Mouse (Mus musculus) limb, embryonic 15.5 days (tissue): Measurements from ENCODE around the gene Gm10228. TPM values are rescaled to one million over a fixed set of nuclear protein-coding genes. Genes with fewer than 3 reads are reported as not detected.
"Not testable (repeated sequence)": the region's sequence is repeated elsewhere in the genome, so short reads cannot be mapped to it uniquely, and the experiment has no call there.

Source experiments
- ATAC-seq: fragments of 200-750 bp; cut with Nextera tagmentation; 2 replicates; pipeline ENCODE4 v1.8.0; 2017; ENCODE audit warnings: low read depth, moderate TSS enrichment; ENCODE audit not compliant: insufficient number of reproducible peaks, low FRiP score, low TSS enrichment
- H3K27ac ChIP-seq: fragments of 300-500 bp; sonication (generic); 2 replicates; pipeline ENCODE4 v1.5.1; 2015; ENCODE audit warnings: moderate library complexity, mild to moderate bottlenecking, inconsistent platforms
- H3K27me3 ChIP-seq: fragments of 300-500 bp; sonication (generic); 2 replicates; pipeline ENCODE4 v1.6.1; 2015; ENCODE audit warnings: inconsistent platforms
- H3K36me3 ChIP-seq: fragments of 300-500 bp; sonication (generic); 2 replicates; pipeline ENCODE4 v1.6.1; 2015; ENCODE audit warnings: inconsistent platforms
- H3K4me1 ChIP-seq: fragments of 300-500 bp; sonication (generic); 2 replicates; pipeline ENCODE4 v1.6.1; 2015; ENCODE audit warnings: inconsistent platforms
- H3K4me2 ChIP-seq: fragments of 300-500 bp; sonication (generic); 2 replicates; pipeline ENCODE4 v1.6.1; 2015; ENCODE audit warnings: mild to moderate bottlenecking, inconsistent platforms
- H3K4me3 ChIP-seq: fragments of 300-500 bp; sonication (generic); 2 replicates; pipeline ENCODE4 v1.5.1; 2015; ENCODE audit warnings: mild to moderate bottlenecking, inconsistent platforms
- H3K9ac ChIP-seq: fragments of 300-500 bp; sonication (generic); 2 replicates; pipeline ENCODE4 v1.6.1; 2015; ENCODE audit warnings: inconsistent platforms
- H3K9me3 ChIP-seq: fragments of 300-500 bp; sonication (generic); 2 replicates; pipeline ENCODE4 v1.6.1; 2016; ENCODE audit warnings: inconsistent platforms
- WGBS: fragments of 180-500 bp; shearing (Covaris S2); methylation state at CpG from one replicate; pipeline ENCODE4 v1.1.7; 2015; 5-methylcytosine and 5-hydroxymethylcytosine counted together
- polyA plus RNA-seq: library from polyadenylated mRNA; unstranded; fragments of >200 nt; fragmentation: Nextera tagmentation; extraction: Ambion mirVana; gene quantifications from 2 replicates; pipeline ENCODE4 v1.2.1, GENCODE M21; 2015

Gene Gm10228
- 0.65 TPM in 1 of 2 replicates, not detected in the other for polyA plus RNA-seq

DNA sequence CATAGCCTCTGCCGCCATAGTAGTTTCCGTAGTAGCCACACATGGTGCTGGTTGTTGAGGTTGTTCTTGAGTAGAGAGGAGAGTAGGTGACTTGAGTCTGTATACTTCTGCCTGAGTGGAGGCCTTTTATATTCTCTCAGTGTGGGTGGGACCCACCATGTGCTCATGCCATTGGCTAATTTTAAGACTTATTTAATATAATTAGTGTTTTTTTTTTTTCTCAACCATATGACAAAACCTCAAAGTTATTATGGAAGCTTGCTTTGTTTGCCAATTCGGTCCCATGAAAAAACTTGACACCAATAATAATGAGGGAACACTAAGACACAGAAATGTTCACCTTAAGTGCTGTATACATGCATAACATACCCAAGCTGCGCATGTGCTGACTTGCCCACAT is at the start of gene Gm10228:
TSS of gene Gm10228 (minus strand) at position 101 of the 400 bp plus-strand sequence.
- WGBS: 88% methylated on average over 2 of the region's 4 CpGs
- not testable (repeated sequence) for H3K4me1 ChIP-seq, ATAC-seq

DNA sequence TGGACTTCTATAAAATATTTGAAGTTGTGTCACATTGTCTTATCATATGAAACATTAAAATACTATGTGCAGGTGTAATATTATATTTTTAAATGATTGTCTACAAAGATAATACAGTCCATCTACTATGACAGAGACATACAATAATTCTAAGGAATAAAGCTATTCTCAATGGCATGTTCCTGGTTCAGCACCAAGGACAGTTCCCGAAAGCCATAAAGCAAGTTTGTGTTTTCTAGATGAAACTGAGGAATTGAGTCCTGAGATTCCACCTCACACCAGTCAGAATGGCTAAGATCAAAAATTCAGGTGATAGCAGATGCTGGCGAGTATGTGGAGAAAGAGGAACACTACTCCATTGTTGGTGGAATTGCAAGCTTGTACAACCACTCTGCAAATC is 29.8 kb upstream of the Gm10228 start:
- not testable (repeated sequence) for H3K36me3 ChIP-seq, H3K27ac ChIP-seq, H3K4me2 ChIP-seq, ATAC-seq, H3K4me1 ChIP-seq, H3K27me3 ChIP-seq, H3K4me3 ChIP-seq, H3K9me3 ChIP-seq, H3K9ac ChIP-seq
- WGBS: 59% methylated on average over 2 of the region's 2 CpGs

More for the DNA sequence above, at the start of gene Gm10228:
- H3K36me3 ChIP-seq, H3K27ac ChIP-seq, H3K9ac ChIP-seq, H3K4me2 ChIP-seq, H3K9me3 ChIP-seq, H3K27me3 ChIP-seq, H3K4me3 ChIP-seq: not testable (repeated sequence)

DNA sequence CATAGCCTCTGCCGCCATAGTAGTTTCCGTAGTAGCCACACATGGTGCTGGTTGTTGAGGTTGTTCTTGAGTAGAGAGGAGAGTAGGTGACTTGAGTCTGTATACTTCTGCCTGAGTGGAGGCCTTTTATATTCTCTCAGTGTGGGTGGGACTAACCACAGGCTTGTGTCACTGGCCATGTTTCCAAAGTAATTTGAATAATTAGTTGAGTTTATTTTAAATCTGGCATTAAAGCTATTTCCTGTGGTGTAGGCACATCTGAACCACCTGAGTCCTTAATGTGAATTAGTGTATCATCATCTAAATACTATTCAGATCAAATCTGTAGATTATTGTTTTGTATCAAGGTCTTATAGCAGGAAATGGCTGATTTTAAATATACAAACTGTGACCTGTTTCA is 22.6 kb upstream of the Gm10228 start, which contains the start of gene 1110025L11Rik:
TSS of gene 1110025L11Rik (minus strand) at position 101 of the 400 bp plus-strand sequence.
- not testable (repeated sequence) for H3K4me1 ChIP-seq, H3K36me3 ChIP-seq, H3K27me3 ChIP-seq, H3K4me3 ChIP-seq, H3K27ac ChIP-seq, ATAC-seq, H3K4me2 ChIP-seq, H3K9ac ChIP-seq, H3K9me3 ChIP-seq
- WGBS: no CpG with 5 or more reads among the region's 2 CpGs

DNA sequence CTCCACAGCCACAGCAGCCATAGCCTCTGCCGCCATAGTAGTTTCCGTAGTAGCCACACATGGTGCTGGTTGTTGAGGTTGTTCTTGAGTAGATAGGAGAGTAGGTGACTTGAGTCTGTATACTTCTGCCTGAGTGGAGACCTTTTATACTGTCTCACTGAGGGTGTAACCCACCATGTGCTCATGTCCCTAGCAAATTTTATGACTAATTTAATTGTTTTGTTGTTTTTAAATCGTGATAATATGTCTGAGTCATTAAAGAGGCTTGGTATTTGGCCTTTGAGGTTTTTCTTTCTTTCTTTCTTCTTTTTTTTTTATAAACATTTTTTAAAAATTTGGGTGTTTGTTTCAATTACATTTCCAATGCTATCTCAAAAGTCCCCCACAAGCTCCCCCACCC is 6.5 kb upstream of the Gm10228 start, which contains the start of gene Krtap6-5:
TSS of gene Krtap6-5 (minus strand) at position 101 of the 400 bp plus-strand sequence.
- H3K27me3 ChIP-seq: no peaks in the 10 kb centered on the region
- H3K36me3 ChIP-seq: no peaks in the 10 kb centered on the region
- no peaks in the 10 kb centered on the region for H3K4me1 ChIP-seq
- H3K4me3 ChIP-seq: no peak within 1 kb of the TSS
- H3K9ac ChIP-seq: no peak within 1 kb of the TSS
- H3K4me2 ChIP-seq: no peak within 1 kb of the TSS
- H3K27ac ChIP-seq: no peak within 1 kb of the TSS
- 87% methylated on average over 3 of the region's 3 CpGs for WGBS
- H3K9me3 ChIP-seq: no peaks in the 10 kb centered on the region
- ATAC-seq: no peak

DNA sequence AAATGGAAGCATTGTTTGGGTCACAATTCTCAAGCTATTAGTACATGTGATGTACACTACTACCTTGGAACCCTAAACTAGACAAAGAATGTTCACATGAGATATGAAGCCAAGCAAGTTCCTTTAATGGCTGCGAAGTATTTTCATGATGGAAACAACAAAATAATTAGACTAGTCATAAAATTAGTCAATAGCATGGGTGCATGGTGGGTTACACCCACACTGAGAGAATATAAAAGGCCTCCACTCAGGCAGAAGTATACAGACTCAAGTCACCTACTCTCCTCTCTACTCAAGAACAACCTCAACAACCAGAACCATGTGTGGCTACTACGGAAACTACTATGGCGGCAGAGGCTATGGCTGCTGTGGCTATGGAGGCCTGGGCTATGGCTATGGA is 9.9 kb downstream of the Gm10228 start, which contains the start of gene Krtap6-1:
TSS of gene Krtap6-1 (plus strand) at position 301 of the 400 bp plus-strand sequence.
- 89% methylated on average over 3 of the region's 3 CpGs for WGBS
- H3K4me2 ChIP-seq, H3K27me3 ChIP-seq, H3K4me3 ChIP-seq, ATAC-seq, H3K4me1 ChIP-seq, H3K9ac ChIP-seq, H3K27ac ChIP-seq, H3K9me3 ChIP-seq, H3K36me3 ChIP-seq: not testable (repeated sequence)

DNA sequence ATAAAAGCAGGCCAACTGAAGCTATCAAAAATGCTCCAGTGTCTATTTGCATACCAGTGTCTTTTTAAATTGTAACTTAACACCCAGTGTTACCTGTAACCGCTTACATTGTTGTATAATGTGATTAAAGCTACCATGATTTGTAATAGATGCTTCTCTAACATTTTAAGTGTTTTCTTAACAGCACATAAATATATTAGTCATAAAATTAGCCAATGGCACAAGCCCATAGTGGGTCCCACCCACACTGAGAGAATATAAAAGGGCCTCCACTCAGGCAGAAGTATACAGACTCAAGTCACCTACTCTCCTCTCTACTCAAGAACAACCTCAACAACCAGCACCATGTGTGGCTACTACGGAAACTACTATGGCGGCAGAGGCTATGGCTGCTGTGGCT is 26.3 kb downstream of the Gm10228 start, which contains the start of gene Gm10229:
TSS of gene Gm10229 (plus strand) at position 301 of the 400 bp plus-strand sequence.
- not testable (repeated sequence) for H3K9me3 ChIP-seq, H3K4me2 ChIP-seq, H3K4me1 ChIP-seq, H3K27ac ChIP-seq, H3K27me3 ChIP-seq, ATAC-seq, H3K4me3 ChIP-seq, H3K36me3 ChIP-seq, H3K9ac ChIP-seq
- WGBS: 91% methylated on average over 3 of the region's 3 CpGs

DNA sequence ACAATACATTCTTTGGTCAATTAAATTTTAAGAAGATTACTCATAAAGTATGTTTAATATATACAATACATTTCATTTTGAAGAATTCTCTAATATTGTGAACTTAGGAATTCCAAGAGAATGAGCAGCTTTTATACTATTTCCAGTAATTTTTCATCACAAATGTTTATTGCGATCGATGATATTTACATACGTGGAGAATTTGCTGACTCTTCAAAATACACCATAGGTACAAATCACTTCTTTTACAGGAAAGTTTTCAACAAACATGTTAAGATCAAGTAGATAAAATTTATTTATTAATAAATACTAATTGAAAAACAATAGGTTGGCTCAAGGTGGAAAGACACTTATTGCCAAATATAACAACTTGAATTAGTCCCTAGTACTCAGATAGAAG is 27.3 kb downstream of the Gm10228 start:
- Histone ChIP-seq H3K27me3 (no peaks in the 10 kb centered on the region), H3K9ac (no peak overlapping the region), H3K36me3 (no peaks in the 10 kb centered on the region), H3K27ac (no peak overlapping the region), H3K4me3 (no peak overlapping the region), H3K9me3 (no peaks in the 10 kb centered on the region), H3K4me1 (no peaks in the 10 kb centered on the region), H3K4me2 (no peak overlapping the region)
- no peak for ATAC-seq
- WGBS: 97% methylated on average over 3 of the region's 3 CpGs

DNA sequence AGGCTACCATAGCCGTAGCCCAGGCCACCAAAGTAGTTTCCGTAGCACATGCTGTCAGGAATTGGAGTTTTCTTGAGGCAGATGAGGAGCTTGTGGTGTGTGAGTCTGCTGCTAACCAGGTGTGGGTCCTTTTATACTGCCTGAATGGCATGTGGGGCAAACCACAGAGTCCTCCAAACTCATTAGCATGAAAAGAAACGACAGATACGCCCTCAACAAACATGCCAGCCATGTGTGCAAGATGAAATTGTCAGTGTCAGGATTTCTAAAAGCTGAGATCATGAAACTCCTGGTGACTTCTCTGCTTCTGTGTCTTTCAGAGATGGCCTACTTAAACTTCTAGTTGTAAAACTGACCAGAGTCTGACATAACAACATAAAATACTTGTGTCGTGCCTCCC is 30.6 kb downstream of the Gm10228 start, which contains the start of gene Krtap22-2:
TSS of gene Krtap22-2 (minus strand) at position 101 of the 400 bp plus-strand sequence.
- Histone ChIP-seq H3K9ac (no peak within 1 kb of the TSS), H3K4me2 (no peak within 1 kb of the TSS), H3K4me1 (no peaks in the 10 kb centered on the region), H3K27ac (no peak within 1 kb of the TSS), H3K4me3 (no peak within 1 kb of the TSS), H3K36me3 (no peaks in the 10 kb centered on the region), H3K9me3 (no peaks in the 10 kb centered on the region), H3K27me3 (no peaks in the 10 kb centered on the region)
- 74% methylated on average over 5 of the region's 5 CpGs for WGBS
- ATAC-seq: no peak

Other genes with a start within 250 kb of the Gm10228 start
- gene Gm20741, start 229.3 kb downstream of the Gm10228 start, polyA plus RNA-seq: 45.6 and 50.2 TPM in 2 replicates
- gene Krtap15, start 221.3 kb downstream of the Gm10228 start, polyA plus RNA-seq: not detected in 2 replicates
- not detected in 2 replicates for gene Krtap14, start 215.3 kb downstream of the Gm10228 start, polyA plus RNA-seq
- not detected in 2 replicates for gene Krtap19-1, start 172.1 kb downstream of the Gm10228 start, polyA plus RNA-seq
- not detected in 2 replicates for gene Krtap19-2, start 167.2 kb downstream of the Gm10228 start, polyA plus RNA-seq
- not detected in 2 replicates for gene Krtap19-3, start 163.4 kb downstream of the Gm10228 start, polyA plus RNA-seq
- gene Krtap19-4, start 156.4 kb downstream of the Gm10228 start, polyA plus RNA-seq: not detected in 2 replicates
- gene Krtap19-5, start 145.0 kb downstream of the Gm10228 start, polyA plus RNA-seq: not detected in 2 replicates
- gene Krtap19-9b, start 109.2 kb downstream of the Gm10228 start, polyA plus RNA-seq: not detected in 2 replicates
- gene Krtap16-3, start 78.6 kb downstream of the Gm10228 start, polyA plus RNA-seq: 0.42 TPM in 1 of 2 replicates, not detected in the other
- gene Krtap22-2, start 30.7 kb downstream of the Gm10228 start, polyA plus RNA-seq: 0.50 and 1.2 TPM in 2 replicates
- gene Gm10229, start 26.2 kb downstream of the Gm10228 start, polyA plus RNA-seq: 1.0 TPM in 1 of 2 replicates, not detected in the other
- gene Krtap6-1, start 9.8 kb downstream of the Gm10228 start, polyA plus RNA-seq: 0.68 TPM in 1 of 2 replicates, not detected in the other
- not detected in 2 replicates for gene Krtap6-5, start 6.4 kb upstream of the Gm10228 start, polyA plus RNA-seq
- gene 1110025L11Rik, start 22.5 kb upstream of the Gm10228 start, polyA plus RNA-seq: 0.64 and 2.6 TPM in 2 replicates
- gene Krtap6-3, start 42.5 kb upstream of the Gm10228 start, polyA plus RNA-seq: not detected in 2 replicates
- gene Gm6358, start 99.4 kb upstream of the Gm10228 start, polyA plus RNA-seq: not detected in 2 replicates
- gene Gm10061, start 109.6 kb upstream of the Gm10228 start, polyA plus RNA-seq: not detected in 2 replicates
- not detected in 2 replicates for gene Gm9789, start 116.5 kb upstream of the Gm10228 start, polyA plus RNA-seq
- gene Gm7735, start 128.0 kb upstream of the Gm10228 start, polyA plus RNA-seq: not detected in 2 replicates
- gene 1110057P08Rik, start 133.3 kb upstream of the Gm10228 start, polyA plus RNA-seq: not detected in 2 replicates
- gene Krtap20-2, start 164.4 kb upstream of the Gm10228 start, polyA plus RNA-seq: not detected in 2 replicates